Mouse (Mus musculus) heart, embryonic 10.5 days (tissue): Measurements from ENCODE around the gene Dnajb8. TPM values are rescaled to one million over a fixed set of nuclear protein-coding genes. Genes with fewer than 3 reads are reported as not detected.

Source experiments
- DNase-seq: peaks from one replicate; pipeline ENCODE4 v3.0.0-alpha.2; 2017; ENCODE audit warnings: low spot score
- H3K27ac ChIP-seq: fragments of 300-500 bp; sonication (generic); 2 replicates; pipeline ENCODE4 v1.5.1; 2016; ENCODE audit warnings: mild to moderate bottlenecking
- H3K27me3 ChIP-seq: fragments of 300-500 bp; sonication (generic); 2 replicates; pipeline ENCODE4 v1.6.1; 2016; ENCODE audit warnings: mild to moderate bottlenecking; ENCODE audit not compliant: poor library complexity, insufficient read depth, severe bottlenecking
- H3K36me3 ChIP-seq: fragments of 300-500 bp; sonication (generic); 2 replicates; pipeline ENCODE4 v1.6.1; 2016; ENCODE audit warnings: mild to moderate bottlenecking, moderate library complexity
- H3K4me1 ChIP-seq: fragments of 300-500 bp; sonication (generic); 2 replicates; pipeline ENCODE4 v1.6.1; 2016; ENCODE audit warnings: mild to moderate bottlenecking
- H3K4me3 ChIP-seq: fragments of 300-500 bp; sonication (generic); 2 replicates; pipeline ENCODE4 v1.5.1; 2016; ENCODE audit warnings: mild to moderate bottlenecking, moderate library complexity
- H3K9me3 ChIP-seq: fragments of 300-500 bp; sonication (generic); 2 replicates; pipeline ENCODE4 v1.6.1; 2016; ENCODE audit warnings: mild to moderate bottlenecking, moderate library complexity
- WGBS: fragments of 180-500 bp; shearing (Covaris S2); methylation state at CpG from one replicate; pipeline ENCODE4 v1.1.7; 2016; 5-methylcytosine and 5-hydroxymethylcytosine counted together
- polyA plus RNA-seq: library from polyadenylated mRNA; unstranded; fragments of >200 nt; fragmentation: Nextera tagmentation; extraction: Ambion mirVana; gene quantifications from 2 replicates; pipeline ENCODE4 v1.2.1, GENCODE M21; 2016

Dnajb8 gene
- polyA plus RNA-seq, 1 experiment from 2014 or later = not detected

DNA sequence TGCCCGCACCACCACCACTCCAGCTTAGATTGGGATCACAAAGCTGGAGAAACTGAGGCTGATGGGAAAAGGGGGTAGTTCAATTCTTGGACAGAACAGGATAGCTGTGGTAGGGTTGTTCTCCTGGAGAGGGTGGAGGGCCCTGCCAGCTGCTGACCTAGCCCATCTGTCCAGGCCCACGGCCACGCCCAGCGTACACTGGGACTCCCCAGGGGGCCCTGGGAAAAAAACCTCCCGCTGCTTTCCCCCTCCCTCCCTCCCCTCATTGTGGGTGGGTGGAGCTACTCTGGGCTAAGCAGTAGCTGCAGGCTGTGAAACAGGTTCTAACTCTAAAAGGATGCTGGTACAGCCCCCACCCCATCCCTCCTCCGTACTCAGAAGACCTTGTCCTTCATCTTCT is 6.3 kb upstream of the Dnajb8 start:
- DNase-seq = no peak

DNA sequence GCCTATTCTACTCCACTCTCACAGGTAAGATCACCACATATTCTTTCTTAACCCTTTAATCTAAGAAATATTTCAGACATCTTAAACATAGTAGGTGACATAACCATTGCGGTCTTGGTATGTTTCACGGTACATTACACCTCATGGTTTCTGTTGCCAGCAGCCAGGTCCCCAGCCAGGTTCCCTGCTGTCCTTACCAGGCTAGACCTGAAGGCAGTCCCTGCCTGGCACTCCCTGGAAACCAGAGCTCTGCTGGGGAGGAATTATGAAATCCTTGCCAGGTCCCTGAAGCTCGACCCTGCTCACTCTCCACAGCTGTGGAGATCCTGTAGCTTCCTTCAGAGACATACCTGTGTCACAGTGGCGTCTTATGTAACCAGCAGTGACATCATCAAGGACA is 5.9 kb upstream of the Dnajb8 start:
- Histone ChIP-seq H3K9me3 (no peaks in the 10 kb centered on the region), H3K4me3 (no peak overlapping the region), H3K27ac (no peak overlapping the region), H3K36me3 (no peaks in the 10 kb centered on the region), H3K4me1 (no peaks in the 10 kb centered on the region), H3K27me3 (peaks cover 21% of the 10 kb centered on the region)
- 67% methylated on average over 4 of the region's 4 CpGs for WGBS
- DNase-seq = no peak

More for the DNA sequence above, 6.3 kb upstream of the Dnajb8 start:
- no peaks in the 10 kb centered on the region for H3K9me3 ChIP-seq
- 53% methylated on average over 6 of the region's 6 CpGs for WGBS
- H3K4me1 ChIP-seq = no peaks in the 10 kb centered on the region
- H3K4me3 ChIP-seq = no peak overlapping the region
- H3K36me3 ChIP-seq = no peaks in the 10 kb centered on the region
- H3K27ac ChIP-seq = no peak overlapping the region
- H3K27me3 ChIP-seq = peaks cover 17% of the 10 kb centered on the region

DNA sequence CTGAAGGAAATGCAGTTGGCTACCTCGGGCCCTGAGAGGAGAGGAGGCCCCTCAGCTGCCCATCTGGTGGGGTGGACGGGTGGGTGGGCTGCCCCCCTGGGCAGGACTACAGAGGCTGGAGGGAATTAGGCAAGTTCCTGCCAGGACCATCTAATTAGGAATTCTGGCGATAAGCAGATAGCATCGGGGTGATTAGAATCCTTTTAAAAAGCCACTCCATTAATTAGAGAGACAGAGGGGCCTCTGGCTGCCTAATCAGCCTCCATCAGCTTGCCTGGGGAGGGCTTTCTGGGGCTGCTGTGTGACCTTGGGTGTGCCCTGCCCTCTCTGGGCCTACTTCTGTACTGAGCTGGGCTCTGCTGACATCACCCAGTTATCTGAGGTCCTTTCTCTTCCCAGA is 3.0 kb upstream of the Dnajb8 start:
- Histone ChIP-seq H3K27me3 (peaks cover 46% of the 10 kb centered on the region), H3K4me1 (no peaks in the 10 kb centered on the region), H3K27ac (no peak overlapping the region), H3K9me3 (no peaks in the 10 kb centered on the region), H3K36me3 (no peaks in the 10 kb centered on the region), H3K4me3 (no peak overlapping the region)
- no peak for DNase-seq
- WGBS = 12% methylated on average over 4 of the region's 4 CpGs

DNA sequence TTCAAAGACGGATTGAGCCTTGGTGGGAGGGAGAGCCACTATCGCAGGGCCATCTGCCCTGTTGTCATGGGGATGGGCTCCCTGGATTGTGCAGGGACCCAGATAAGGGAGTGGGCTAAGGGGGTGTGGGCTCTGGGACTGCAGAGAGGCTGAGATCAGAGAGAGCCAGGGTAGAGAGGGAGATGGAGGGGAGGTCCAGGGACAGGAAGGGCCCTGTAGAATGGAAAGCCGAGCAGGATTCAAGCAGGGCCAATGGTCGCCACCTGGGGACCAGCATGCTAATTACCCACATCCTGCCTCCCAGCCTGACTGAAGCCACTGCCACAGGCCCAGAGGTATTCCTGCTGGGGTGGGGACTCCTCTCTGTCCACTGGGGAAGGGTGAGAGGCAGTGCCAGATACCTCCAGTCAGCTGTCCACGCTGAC is 4.5 kb downstream of the Dnajb8 start:
- no peaks in the 10 kb centered on the region for H3K9me3 ChIP-seq
- no peaks in the 10 kb centered on the region for H3K36me3 ChIP-seq
- H3K27ac ChIP-seq = no peak overlapping the region
- no peak for DNase-seq
- no peak overlapping the region for H3K4me3 ChIP-seq
- peaks cover 7% of the 10 kb centered on the region for H3K4me1 ChIP-seq
- WGBS = 12% methylated on average over 5 of the region's 5 CpGs
- H3K27me3 ChIP-seq = peaks cover 92% of the 10 kb centered on the region

DNA sequence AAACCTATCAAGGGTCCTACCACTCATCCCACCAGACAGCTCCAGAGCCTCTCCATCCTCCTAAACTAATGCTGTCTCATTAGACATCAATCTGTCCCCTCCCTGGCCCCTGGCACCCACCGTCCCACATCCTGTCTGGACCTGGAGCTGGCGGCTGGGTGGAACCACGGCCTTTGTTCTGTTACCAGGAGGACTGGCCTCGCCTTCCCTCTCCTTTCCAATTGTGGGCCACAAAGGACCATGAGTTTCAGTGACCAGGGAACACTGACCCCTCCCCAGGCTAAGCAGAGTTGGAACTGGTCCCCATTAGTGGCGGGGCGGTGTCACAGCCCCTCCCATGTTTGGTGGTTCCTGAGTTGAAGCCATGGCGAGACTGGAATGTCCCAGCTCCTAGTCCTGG is 5.5 kb downstream of the Dnajb8 start:
- Histone ChIP-seq H3K4me1 (peaks cover 10% of the 10 kb centered on the region), H3K4me3 (no peak overlapping the region), H3K9me3 (no peaks in the 10 kb centered on the region), H3K27ac (no peak overlapping the region), H3K36me3 (no peaks in the 10 kb centered on the region), H3K27me3 (peaks cover 94% of the 10 kb centered on the region)
- DNase-seq = no peak
- WGBS = 66% methylated on average over 7 of the region's 7 CpGs

DNA sequence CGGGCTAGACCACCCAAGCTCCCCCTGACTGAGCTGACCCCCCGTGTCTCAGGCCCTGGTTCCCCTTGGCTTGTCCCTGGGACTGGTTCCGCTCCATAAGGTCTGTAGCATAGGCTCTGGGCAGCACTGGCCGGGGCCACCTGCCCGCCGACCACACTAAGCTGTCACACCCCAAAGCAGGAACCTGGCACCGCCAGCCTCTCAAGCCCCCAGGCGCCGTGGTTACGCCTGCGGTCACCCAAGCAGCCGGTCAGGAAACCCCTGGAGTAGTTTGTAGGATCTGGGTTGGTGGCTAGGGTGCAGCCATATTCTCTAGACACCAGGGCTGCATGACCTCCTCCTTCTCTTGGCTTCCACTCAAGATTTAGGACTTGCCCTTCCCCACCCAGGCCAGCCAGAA is 7.2 kb downstream of the Dnajb8 start:
- Histone ChIP-seq H3K36me3 (no peaks in the 10 kb centered on the region), H3K27ac (no peak overlapping the region), H3K9me3 (no peaks in the 10 kb centered on the region), H3K27me3 (peaks cover 96% of the 10 kb centered on the region), H3K4me3 (no peak overlapping the region), H3K4me1 (peaks cover 14% of the 10 kb centered on the region)
- WGBS = 79% methylated on average over 12 of the region's 12 CpGs
- DNase-seq = no peak

DNA sequence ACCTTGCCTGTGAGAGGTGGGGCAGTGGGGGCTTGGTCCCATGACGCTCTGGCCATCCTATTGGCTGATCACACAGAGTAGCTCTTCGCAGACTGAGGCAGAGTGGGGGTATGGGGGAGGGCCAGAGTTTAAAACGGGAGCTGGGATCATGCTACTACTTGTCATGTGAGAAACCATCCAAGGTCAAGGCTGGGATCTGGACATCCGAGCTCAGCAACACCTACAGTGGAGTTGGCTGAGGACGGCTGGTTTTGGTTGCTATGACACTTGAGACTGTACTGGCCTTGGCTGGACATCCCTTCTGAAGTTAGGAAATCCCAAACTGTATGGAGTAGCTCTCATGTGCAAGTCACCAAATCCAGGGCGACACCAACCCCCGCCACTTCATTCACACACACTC is 9.8 kb downstream of the Dnajb8 start:
- DNase-seq = no peak
- Histone ChIP-seq H3K36me3 (no peaks in the 10 kb centered on the region), H3K27ac (no peak overlapping the region), H3K4me3 (no peak overlapping the region), H3K4me1 (peaks cover 22% of the 10 kb centered on the region), H3K27me3 (peaks cover 97% of the 10 kb centered on the region), H3K9me3 (no peaks in the 10 kb centered on the region)
- 62% methylated on average over 7 of the region's 7 CpGs for WGBS

DNA sequence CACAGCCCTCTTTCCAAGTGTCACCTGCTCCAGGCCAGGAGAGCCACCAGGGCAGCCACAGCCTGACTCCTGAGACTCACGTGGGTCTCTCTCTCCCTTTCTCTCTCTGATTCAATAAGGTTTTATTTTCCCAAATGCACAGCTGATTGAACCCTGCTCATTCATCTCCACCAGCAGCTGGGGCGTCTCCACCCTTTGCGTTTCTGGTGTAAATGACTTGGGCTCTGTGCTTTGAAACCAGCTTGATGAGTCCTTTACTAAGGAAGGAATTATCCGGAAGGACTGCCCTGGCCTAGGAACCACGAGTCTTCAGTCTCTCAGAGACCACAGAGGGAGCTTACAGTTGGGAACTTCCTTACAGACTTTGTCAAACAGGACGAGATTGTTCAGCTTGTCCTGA is 10.2 kb downstream of the Dnajb8 start:
- Histone ChIP-seq H3K27me3 (peaks cover 97% of the 10 kb centered on the region), H3K9me3 (no peaks in the 10 kb centered on the region)
- 69% methylated on average over 6 of the region's 6 CpGs for WGBS

DNA sequence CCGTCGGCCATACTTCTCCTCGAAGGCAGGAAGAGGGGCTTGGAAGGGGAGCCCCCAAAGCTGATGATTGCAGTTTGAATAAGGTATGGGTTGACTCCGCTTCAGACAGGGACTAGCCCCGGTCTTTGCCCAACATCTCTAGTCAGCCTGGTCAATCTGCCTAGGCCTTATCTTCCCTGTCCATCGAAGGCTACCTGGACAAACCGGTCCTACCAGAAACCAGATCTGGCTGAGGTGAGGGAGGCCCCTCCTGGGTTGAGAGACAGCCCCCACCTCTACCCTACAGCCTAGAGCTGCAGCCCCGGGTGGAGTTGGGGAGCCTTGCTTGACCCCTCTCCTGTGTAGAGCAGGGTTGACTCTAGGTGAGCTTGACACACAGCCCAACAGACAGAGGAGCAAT is 11.9 kb downstream of the Dnajb8 start:
- no peak overlapping the region for H3K4me3 ChIP-seq
- H3K27me3 ChIP-seq = peaks cover 99% of the 10 kb centered on the region
- WGBS = 69% methylated on average over 8 of the region's 8 CpGs
- no peak for DNase-seq
- no peak overlapping the region for H3K27ac ChIP-seq
- peaks cover 27% of the 10 kb centered on the region for H3K4me1 ChIP-seq
- no peaks in the 10 kb centered on the region for H3K9me3 ChIP-seq
- no peaks in the 10 kb centered on the region for H3K36me3 ChIP-seq

More for the DNA sequence above, 10.2 kb downstream of the Dnajb8 start:
- H3K4me1 ChIP-seq = peaks cover 25% of the 10 kb centered on the region
- H3K27ac ChIP-seq = no peak overlapping the region
- no peaks in the 10 kb centered on the region for H3K36me3 ChIP-seq
- no peak overlapping the region for H3K4me3 ChIP-seq
- DNase-seq = no peak

DNA sequence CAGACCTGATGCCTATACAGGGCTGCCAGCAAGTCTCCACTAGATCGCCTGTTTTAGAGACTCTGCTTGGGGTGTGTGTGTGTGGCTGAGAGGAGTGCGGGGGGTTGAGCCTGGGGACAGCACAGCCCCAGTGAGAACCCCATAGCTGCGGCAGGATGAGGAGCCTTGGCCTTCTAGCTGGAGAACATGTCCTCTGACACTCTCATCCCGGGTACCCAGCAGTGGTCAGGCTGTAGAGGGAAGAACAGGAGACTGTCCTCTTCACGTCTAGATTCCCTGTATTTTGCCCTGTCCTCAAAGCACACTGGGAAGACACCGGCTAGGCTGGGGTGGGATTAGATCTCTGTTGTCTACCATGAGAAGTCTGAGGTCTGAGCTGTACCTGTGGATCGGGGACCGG is 13.4 kb downstream of the Dnajb8 start:
- H3K36me3 ChIP-seq = no peaks in the 10 kb centered on the region
- H3K9me3 ChIP-seq = no peaks in the 10 kb centered on the region
- no peak for DNase-seq
- peak overlapping the region; percentile 74; the same call in 1 of the 2 replicates for H3K27ac ChIP-seq
- H3K4me1 ChIP-seq = peaks cover 27% of the 10 kb centered on the region
- WGBS = 29% methylated on average over 8 of the region's 8 CpGs
- H3K4me3 ChIP-seq = 0 out of 2 replicates have a peak overlapping the region, but pooled peaks have one; percentile 45
- peaks cover 100% of the 10 kb centered on the region for H3K27me3 ChIP-seq

DNA sequence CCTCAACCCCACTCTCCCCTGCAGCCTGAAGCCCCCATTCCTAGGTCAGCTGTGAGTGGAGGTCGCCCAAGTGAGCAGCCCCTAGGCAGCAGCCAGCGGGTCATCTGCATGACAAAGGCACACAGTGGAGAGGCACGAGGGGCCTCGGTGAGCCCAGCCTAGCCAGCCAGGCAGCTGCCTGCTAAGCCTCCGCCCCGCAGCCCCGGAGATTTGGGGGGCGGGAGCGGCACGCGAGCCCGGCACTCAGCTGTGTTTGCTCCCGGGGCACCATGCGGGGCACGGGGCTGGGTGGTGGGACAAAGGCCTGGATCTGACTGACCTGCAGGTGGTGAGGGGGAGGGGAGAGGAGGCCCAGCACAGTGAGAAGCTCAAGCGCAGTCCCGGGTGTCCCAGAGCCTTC is 13.9 kb downstream of the Dnajb8 start:
- 3% methylated on average over 17 of the region's 17 CpGs for WGBS
- Histone ChIP-seq H3K4me3 (peak overlapping the region; percentile 45), H3K36me3 (no peaks in the 10 kb centered on the region), H3K4me1 (peaks cover 27% of the 10 kb centered on the region), H3K27me3 (peaks cover 100% of the 10 kb centered on the region), H3K27ac (peak overlapping the region; percentile 74), H3K9me3 (no peaks in the 10 kb centered on the region)
- no peak for DNase-seq

DNA sequence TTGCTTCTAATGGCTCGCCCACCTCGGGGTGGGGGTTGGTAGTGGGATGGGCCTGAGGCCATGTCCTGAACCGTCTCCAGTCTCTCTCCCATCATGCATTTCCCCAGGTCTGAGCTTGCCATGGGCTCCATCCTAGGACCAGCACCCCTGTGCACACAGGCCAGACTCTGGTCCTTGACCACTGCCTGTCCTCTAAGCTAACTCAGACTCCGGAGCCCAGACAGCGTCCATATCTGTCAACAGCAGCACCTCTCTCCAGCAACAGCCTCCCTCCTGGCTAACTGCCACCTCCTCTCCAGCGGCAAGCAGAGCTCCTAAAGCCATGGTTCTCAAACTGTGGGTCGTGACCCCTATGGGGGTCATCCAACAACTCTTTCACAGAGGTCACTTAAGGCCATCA is 14.4 kb downstream of the Dnajb8 start:
- no peak for DNase-seq
- no peaks in the 10 kb centered on the region for H3K36me3 ChIP-seq
- peak overlapping the region; percentile 45 for H3K4me3 ChIP-seq
- H3K9me3 ChIP-seq = no peaks in the 10 kb centered on the region
- H3K4me1 ChIP-seq = peaks cover 27% of the 10 kb centered on the region
- H3K27ac ChIP-seq = peak overlapping the region; percentile 74; the same call in 1 of the 2 replicates
- H3K27me3 ChIP-seq = peaks cover 98% of the 10 kb centered on the region
- 12% methylated on average over 7 of the region's 7 CpGs for WGBS

DNA sequence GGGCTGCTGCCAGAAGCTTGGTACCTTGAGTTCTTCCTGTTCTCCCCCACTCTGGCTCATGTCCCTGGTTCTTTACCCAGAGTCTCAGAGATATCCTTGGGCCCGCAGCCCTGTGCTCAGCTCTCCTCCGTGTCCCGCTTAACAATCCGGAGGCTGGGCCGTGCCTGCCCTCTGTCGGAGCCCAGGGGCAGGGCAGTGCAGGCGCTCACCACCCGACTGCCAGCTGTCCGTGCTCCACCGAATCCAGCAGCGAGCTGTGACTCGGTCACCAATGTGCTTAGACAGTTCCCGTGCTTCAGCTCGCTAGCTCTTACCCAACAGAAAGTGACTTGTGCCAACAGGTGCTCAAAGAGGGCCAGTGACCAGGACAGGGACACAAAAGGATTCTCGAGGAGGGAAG is 20.5 kb downstream of the Dnajb8 start:
- peaks cover 24% of the 10 kb centered on the region for H3K4me1 ChIP-seq
- no peak overlapping the region for H3K4me3 ChIP-seq
- peaks cover 89% of the 10 kb centered on the region for H3K27me3 ChIP-seq
- no peak overlapping the region for H3K27ac ChIP-seq
- H3K9me3 ChIP-seq = no peaks in the 10 kb centered on the region
- H3K36me3 ChIP-seq = no peaks in the 10 kb centered on the region
- DNase-seq = peak; percentile 87
- WGBS = 3% methylated on average over 15 of the region's 15 CpGs

DNA sequence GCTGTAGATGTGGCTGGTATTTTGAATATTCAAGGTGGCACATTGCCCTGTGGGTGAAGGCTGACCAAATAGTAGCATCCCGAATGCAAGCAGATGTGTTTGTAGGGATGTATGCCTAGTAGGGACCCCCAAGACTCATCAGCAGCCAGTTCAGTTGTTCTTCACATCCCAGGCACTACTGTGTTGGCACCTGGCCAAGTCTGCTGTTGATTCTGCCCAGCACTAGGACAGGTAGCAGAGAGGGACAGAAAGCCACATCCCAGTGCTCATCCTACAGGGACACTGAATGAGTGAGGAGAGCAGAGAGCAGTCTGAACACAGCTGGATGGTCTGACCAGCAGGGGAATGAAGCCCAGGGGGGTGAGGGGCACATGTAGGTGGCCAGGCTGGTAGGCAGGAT is 27.2 kb downstream of the Dnajb8 start:
- WGBS = 88% methylated on average over 1 of the region's 1 CpGs

More for the DNA sequence above, 27.2 kb downstream of the Dnajb8 start:
- Histone ChIP-seq H3K4me1 (peaks cover 52% of the 10 kb centered on the region), H3K9me3 (no peaks in the 10 kb centered on the region), H3K36me3 (no peaks in the 10 kb centered on the region), H3K27me3 (peaks cover 50% of the 10 kb centered on the region), H3K4me3 (no peak overlapping the region), H3K27ac (no peak overlapping the region)
- DNase-seq = no peak
